Mouse (Mus musculus): Measurements from ENCODE around the gene Ppfia2. TPM values are rescaled to one million over a fixed set of nuclear protein-coding genes. Genes with fewer than 3 reads are reported as not detected.

Ppfia2 gene
- total and polyA plus RNA-seq, 3 experiments: 0.25 to 7.3 (median 3.9) TPM

DNA sequence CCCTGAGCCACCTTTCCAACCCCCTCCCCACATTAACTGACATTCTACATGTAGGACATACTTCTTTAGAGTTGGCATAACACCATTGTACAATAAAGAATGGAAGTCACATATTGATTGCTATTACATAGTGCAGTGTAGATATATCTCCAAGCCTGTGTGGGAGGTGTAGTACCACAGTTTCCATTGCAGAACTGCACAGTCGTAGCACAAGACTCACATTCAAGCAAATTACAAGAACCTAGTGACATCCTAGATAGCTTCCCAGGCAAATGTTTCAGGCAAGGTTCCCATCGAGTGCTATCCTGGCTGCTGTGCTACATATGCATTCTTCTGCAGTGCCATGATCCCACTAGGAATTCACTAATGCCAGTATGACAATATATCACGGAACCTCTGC lies 200.0 kb downstream of the Ppfia2 start:
- no peak for DNase-seq

DNA sequence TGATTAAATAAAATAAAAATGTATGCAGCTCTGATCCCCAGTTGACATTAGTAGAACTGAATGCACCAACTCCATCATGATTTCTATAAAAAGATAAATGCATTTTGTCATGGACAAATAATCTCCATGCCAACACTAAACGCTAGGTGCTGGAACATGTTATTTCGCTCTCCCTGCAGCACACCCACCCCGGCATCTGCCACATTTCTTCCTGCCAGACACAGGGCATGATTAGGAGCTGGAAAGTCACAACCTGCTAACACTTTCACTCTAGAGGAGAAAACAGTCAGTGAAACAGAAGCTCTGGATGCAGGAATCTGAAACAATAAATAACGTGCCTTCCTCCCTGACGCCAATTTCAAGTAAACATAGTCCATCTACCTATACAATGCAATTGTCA lies 211.3 kb downstream of the Ppfia2 start:
- DNase-seq: no peak

DNA sequence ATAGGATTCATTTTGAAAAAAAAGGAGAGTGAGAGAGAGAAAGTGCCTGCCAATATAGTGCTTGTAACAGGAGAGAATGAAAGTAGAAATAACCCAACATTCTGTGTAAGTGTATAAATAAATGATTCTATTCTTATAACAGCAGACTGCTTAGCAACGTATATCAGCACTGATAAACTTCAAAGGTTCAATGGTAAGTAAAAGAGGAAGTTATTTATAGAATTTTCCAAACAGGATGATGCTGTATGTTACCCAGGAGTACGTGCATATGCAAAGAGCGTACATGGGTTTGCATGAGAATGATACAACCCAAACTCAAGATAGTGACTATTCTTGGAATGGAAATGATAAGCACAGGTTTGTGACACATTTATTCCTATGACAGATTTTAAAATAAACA lies 215.4 kb downstream of the Ppfia2 start:
- no peak for DNase-seq

DNA sequence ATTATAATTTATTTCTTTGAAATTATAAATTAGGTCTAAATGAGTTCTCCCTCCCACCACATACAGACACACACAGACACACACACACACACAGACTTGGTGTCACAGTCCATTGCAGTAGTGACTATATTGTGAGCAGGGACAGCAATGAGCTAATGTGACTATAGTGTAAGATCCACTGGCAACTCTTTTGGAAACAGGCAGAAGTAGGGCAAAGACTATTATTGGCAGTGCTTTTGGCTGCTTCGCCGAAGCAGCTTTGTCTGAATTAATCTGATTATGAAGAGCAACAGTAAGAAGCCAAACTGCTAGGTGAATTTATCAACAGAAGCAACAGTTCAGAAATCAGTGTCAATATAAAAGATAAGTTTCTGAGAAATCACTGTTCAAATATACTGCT lies 249.8 kb downstream of the Ppfia2 start:
- DNase-seq: no peak

DNA sequence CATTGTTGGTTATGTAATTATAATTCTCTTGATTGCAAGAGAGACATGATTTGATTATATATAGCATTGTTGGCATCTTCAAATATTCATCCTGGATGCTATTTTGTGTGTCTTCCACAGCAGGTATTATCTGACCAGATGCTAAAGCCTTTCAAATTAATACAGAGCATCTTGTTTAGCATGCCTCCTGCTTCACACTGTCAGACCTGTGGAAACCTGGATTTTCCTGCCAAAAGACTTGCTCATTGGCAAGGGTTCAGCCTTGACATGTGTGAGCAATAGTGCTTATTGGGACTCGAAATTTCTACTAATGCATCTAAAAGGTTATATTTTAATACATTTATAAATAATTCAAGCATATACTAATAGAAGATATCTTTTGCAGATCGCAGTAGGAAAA lies 262.1 kb downstream of the Ppfia2 start:
- DNase-seq: no peak

DNA sequence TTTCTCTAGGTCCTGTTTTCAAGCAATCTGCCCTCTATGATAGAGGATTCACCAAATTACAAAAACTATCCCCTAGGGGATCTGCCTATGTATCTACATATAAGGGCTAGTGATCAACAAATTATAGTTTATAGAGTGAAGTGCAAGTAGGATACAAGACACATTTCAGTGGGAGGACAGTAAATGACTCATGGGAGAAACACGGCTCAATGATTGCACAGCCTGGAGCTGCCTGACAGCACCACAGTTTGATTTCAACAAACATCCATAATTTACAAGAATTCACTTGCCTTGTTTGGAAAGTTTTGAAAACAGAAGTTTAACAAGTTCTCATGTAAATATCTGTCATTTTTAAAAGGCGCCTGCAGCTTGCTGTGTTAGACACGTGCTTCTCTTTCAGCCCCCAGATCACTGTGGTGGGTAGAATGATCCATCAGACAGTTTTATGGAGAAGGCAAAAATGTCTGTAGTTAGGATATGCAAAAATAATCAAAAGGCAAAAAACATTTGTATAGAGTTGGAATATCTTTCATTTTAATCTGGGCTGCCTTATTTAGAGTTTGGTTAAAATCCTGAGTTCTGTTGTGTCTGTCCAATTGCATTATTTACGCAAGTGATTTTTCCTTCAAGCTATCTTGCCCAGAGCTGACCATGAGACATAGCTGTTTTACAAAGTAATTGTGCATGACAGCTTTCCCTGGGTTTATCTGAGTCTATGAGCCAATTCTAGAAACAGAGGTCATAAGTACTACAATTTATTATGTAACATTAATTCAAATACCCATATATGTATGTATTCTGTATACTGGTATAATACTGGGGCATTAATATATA lies 266.3 kb downstream of the Ppfia2 start:
- DNase-seq: no peak

DNA sequence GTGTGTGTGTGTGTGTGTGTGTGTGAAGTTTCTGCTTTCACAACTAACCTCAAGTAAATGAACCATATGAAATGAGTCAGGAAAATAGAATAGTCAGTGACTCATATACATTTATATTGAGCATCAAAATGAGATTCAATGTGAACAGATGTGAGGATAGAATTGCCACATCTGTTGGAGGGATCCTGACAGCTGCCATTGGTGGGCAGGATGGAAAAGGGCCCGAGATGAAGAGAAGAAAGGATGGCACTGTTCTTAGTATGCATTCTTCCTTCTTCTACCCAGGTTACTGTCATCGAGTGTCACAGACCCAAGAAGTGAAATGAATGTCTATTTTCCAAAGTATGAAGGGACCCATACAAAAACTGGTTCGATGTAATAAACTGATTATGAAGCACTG lies 268.1 kb downstream of the Ppfia2 start:
- DNase-seq: no peak

DNA sequence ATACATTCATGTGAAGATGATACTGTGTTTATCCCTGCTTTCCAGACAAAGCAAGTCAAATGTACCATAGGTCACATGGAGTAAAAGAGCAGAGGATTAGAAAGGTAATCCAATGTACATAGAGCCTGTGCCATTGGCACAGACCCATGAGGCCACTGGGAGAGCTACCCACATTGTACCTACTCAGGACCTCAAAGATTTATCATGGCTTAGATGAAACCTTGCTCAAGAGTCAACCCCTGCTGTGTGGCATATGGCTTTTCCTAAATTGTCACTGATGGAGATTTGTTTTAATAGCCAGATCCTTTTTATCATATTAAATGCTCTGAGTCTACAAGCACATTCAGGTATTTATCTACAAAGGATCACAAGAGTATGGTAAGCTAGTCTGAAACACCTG lies 274.8 kb downstream of the Ppfia2 start:
- no peak for DNase-seq

DNA sequence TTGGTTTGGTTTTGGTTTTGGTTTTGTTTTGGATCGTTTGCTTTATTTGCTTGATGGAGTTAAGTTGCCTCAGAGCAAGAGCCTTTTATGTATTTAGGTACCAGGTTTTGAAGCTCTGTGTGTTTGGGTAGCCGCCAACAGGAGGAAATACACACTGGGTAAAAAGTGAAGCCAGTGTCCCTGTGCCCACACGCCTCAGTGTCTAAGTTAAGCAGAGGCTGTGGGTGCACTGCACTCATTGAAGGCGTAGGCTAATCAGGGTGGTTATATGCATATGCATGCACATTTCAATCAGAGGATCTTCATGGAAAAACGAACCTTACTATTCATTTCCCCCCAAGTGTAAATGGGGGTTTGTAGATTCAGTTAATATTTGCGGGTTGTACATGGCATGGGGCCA lies 290.9 kb downstream of the Ppfia2 start:
- no peak for DNase-seq

DNA sequence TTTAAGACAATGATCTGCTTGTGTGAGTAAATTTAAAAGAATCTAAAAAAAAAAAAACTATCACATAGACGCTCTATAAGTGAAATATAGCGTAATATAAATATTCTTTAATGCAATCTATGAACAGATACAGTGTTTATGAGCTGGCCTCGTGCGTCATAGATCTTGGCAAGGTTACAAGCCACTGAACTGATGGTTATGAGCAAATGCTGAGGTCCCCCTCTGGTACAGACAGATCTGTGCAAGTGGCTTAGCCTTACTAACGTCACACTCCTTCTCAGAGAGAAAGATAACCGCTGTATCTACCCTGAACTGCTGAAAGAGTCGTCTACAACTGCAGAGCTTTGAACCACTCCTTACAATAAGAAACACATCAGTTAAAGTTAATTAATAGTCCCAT lies 293.6 kb downstream of the Ppfia2 start:
- no peak for DNase-seq

DNA sequence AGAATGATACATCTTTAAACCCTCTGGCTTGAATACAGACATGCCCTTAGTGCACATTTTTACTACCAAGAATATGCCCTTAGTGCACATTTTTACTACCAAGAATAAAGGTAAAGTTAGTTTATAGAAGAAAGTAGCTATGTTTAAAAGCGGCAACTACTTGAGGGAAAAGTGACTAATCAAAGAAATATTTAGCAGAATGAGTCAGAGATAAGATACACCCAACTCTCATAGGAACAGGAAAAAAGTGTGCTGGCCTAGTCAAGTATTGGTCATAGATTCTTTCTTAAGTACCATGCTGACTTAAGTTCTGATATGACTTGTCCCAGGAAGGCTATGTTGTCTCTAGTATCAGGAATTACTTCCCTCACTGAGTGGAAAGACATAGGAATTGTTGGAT lies 305.4 kb downstream of the Ppfia2 start:
- DNase-seq: no peak

DNA sequence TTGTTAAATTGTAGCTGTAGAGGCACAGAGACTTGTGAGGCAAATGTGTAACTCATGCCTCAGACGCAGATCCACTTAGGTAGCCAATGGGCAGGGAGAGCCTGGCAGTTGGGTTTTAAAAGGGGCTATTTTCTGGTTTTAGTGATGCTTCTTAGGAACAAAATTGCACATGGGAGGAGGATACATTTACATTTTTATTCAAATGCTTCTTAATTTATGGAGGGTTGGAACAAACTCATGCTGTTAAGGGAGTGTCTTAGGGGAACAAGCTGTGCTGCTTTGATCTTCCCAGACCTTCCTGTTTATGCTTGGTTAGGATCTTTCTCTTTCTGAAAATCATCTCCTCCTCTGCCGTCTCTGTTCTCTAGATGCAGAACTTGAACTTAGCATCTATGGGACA lies 345.3 kb downstream of the Ppfia2 start:
- DNase-seq: no peak

DNA sequence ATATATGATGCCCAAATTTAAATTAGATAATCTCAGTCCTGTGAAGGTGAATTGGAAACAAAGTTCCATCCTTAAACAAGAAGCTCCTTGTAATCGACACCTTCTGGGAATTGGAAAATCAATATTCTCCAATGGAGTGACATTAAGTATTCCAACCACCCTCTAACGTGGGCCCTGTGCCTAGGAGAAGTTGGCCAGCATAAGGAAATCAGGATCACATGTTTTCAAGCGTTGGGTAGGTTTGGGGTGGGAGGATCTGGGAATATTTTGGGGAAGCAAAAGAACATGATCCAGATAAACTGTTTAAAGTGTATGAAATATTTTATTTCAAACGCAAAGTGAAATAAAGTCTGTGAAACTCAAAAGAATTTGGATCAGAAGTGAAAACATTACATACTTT lies 348.2 kb downstream of the Ppfia2 start:
- DNase-seq: no peak

DNA sequence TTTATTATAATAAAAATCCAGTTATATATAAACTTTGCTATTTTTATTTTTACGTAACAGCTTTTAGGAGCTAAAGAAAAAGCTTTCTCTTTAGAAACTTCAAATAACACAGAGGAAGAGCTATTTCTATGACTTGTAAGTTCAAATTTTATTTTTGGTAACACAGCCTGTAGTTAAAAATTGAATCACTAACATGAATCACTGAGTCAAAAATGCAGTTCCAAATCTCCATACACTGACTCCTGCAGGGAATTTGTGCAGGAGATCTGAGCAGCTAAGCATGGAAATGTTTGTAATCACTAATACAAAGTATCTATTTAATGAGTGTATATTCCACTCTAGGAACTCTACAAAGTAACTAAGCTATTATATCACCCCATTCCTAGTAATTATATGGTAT lies 354.1 kb downstream of the Ppfia2 start:
- no peak for DNase-seq

DNA sequence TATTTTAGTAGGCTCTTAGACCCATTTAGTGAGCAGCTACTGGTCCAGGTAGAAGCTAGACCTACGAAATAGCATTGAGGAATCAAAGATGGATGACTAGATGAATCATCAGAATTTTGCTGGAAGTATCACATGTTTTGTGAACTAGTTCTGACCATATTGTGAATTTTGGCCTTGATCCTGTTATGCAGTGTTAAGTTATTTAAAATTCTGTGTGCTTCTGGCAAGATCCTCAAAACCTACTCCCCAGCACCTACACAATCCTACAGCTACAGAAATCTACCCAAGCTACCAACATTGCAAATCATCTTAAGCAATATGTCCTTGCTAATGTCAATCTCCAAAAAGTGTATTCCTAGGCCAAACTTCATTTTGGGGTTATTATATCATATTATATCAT lies 368.3 kb downstream of the Ppfia2 start:
- no peak for DNase-seq

DNA sequence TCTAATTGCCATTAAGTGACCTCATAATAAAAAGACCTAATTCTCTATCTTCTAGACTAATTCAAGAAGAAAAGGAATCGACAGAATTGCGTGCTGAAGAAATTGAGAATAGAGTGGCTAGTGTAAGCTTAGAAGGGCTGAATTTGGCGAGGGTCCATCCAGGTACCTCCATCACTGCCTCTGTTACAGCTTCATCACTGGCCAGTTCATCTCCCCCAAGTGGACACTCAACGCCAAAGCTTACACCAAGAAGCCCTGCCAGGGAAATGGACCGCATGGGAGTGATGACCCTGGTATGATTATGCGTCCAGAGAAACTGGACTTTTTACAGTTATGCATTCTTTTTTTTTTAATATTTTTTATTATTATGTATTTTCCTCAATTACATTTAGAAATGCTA lies 388.0 kb downstream of the Ppfia2 start:
- no peak for DNase-seq

DNA sequence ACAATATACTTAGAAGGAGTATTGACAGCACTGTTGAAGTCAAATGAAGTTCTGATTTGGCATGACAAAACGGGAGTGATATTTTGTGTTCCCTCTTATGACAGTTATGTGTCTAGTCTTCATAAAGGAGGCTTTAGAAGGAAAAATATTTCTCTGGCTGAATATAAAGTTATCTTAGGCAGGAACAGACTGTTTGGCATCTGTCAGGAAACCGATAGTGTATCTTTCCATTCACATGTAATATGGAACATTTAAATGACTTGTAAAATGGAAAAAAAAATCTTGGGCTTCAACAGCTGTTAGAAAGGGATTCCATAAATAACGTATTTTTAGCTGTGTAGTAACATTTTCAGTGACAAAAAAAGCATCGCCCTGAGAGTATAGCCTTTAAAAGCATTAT lies 400.1 kb downstream of the Ppfia2 start:
- DNase-seq: no peak

DNA sequence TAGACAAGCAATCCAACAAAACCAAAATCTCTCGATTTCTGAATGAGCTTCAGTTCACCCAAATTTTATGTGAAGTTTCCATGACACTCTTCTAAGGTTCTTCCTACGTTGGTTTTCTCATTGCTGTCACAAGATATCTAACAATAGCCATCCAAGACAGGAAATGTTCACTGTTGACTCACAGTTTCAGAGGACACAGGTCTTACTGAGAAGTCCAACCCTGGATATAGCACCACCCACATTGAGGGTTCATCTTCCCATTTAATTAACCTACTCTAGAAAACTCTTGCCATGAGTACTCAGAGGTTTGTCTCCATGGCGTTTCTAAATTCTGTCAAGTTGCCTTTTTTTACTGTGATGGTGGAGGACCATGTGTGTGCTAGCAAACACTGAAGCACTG lies 401.7 kb downstream of the Ppfia2 start:
- no peak for DNase-seq

DNA sequence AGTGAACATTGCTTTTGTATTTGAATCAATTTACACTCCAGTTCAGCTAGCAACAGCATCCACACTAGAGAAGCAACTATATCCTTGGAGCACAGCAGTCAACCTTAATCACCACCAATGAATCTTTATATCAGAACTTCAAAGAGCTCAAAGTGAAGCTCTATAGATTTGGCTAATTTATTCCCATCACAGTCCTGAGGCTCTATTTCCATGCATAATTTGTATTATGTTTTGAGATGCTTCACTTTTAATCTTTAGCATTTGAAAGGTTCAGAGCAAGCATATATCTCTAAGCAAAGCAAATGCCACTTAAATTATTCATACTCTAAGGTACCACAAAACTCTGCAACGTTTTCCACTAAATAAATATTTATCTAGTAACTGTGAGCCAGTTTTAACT lies 402.6 kb downstream of the Ppfia2 start:
- no peak for DNase-seq

DNA sequence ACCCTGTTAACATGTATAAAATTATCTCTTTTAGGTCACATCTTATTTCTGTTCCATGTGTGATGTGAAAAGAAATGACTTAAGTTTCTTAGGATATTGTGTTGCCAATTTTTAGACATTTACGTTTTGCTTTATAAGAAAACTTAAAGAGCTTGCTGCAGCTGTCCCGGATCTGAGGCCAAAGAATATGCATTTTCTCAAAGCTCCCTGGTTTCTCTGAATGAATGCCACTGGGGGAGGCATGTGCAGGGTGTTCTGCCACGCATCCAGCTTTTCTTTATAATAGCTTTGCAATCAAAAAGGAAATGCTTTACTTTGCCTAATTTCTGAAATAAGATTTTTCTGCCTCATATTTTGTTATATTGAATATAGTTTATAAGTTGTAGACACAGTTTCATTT lies 411.2 kb downstream of the Ppfia2 start:
- no peak for DNase-seq

DNA sequence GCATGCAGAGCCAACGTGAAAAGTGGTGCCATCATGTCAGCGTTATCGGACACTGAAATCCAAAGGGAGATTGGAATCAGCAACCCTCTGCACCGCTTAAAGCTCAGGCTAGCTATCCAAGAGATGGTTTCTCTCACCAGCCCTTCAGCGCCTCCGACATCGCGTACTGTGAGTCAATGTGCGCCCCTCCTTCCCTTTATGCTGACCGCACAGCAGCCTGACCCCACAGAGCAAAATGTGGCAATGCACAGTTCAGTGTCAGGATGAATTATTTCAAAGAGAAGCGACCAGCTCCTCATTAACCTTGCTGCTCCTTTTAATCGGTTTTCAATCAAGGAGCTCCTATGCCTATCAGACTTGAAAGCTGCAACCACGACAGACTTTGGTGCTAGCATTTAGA lies 426.2 kb downstream of the Ppfia2 start:
- no peak for DNase-seq

DNA sequence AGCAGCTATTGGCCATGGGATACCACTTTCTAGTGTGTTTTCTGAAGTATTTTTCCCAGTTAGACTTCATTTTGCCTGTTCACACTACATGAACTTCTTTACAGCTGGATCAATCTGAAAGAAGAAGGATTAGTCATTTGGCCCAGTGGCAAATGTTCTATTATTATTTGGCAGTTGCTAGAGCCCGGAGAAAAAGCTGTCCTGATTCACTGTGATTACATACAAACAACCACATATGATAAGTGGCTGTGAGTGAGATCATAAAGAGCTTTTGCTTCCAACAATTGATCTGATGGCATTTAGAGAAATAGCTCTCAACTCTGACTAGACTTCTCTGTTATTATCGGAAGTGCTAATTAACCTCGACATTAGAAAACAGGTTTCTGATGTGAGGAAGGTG lies 440.0 kb downstream of the Ppfia2 start:
- DNase-seq: no peak

DNA sequence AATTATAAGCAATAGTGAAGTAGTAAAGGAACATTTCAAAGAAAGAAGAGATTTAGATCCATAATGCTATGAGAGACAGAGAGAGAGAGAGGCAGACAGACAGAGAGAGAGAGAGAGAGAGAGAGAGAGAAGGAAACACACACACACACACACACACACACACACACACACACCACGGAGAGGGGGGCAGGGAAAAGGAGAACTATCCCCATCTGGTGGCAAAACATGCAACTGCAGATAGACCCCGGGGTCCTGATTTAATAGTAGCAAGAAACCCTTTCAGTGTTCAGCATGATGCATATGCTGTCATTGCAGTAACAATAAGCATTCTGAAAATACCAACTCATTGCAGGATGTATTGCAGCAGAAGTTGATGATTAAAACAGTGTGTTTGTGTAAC lies 442.9 kb downstream of the Ppfia2 start:
- DNase-seq: no peak

DNA sequence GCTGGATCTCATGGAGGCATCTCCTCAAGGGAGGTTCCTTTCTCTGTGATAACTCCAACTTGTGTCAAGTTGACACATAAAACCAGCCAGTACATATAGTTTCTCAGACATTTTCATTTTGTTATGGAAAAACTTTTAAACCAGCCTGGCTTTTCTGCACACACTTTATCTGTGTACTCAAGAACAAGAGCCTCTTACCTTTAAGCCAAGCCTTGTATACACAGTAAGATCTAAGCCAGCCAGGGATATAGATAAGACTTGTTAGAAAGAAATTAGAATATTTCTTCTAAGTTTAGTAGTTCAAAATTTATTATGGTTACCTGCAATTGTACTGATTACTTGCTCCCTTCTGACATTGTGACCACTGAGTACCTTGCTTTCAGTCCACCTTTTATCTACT lies 444.1 kb downstream of the Ppfia2 start:
- DNase-seq: no peak

DNA sequence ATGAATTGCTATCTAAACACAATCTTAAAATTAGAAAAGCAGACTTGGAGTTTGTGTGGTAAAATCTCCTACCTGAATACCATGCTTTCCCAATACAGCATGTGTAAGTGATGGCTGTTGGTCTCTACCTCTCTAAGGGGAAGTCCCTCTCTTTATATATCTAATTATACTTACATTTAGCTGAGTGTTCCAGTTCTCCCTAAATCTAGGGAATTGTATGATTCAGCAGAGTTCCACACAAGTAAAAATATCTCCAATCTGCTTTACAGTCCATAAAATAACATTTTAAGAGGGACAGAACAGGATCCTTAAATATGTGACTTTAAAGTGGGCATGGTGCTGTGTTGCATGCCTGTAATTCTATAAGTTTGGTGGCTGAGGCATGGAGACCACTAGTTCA lies 444.7 kb downstream of the Ppfia2 start:
- DNase-seq: no peak
